Mouse (Mus musculus) liver, embryonic 14.5 days (tissue): Measurements from ENCODE around the gene Vps13d.

Experiments used
- CTCF ChIP-seq: IDR thresholded peaks from 2 replicates; pipeline ENCODE4 v1.5.1; 2016; ENCODE audit warnings: antibody characterized with exemption, low read depth, control low read depth
- EP300 ChIP-seq: IDR thresholded peaks from 2 replicates; pipeline ENCODE4 v1.6.1; 2016; ENCODE audit warnings: antibody characterized with exemption, low read depth

GRCm38 (mm10) chr4:145014632-145014960 lies 180.2 kb downstream of the Vps13d start:
- TF ChIP-seq CTCF: no peak
- no peak for TF ChIP-seq EP300
